Mouse (Mus musculus) megakaryocyte, adult 5-6 weeks (primary cell): ENCODE results near the gene Lsm12. TPM values are rescaled to one million over a fixed set of nuclear protein-coding genes. Genes with fewer than 3 reads are reported as not detected.

Experiments used
- ATAC-seq: 2 replicates; pipeline ENCODE4 v1.8.0; 2016; ENCODE audit warnings: mild to moderate bottlenecking, inconsistent platforms; ENCODE audit not compliant: poor library complexity, severe bottlenecking
- total RNA-seq, 2 experiments: library from RNA; stranded (forward) in 1 of 2; stranded (reverse) in 1 of 2; fragments of 153-499, 151-499 nt in 1 of 2; fragments of 221-1000, 200-1000 nt in 1 of 2; gene quantifications; 2 replicates each; pipeline versions ENCODE4 v1.2.3 to v1.2.4; 2015 to 2017

Gene Lsm12
- total RNA-seq, 2 experiments from 2014 or later: 43.0 to 83.9 TPM

DNA sequence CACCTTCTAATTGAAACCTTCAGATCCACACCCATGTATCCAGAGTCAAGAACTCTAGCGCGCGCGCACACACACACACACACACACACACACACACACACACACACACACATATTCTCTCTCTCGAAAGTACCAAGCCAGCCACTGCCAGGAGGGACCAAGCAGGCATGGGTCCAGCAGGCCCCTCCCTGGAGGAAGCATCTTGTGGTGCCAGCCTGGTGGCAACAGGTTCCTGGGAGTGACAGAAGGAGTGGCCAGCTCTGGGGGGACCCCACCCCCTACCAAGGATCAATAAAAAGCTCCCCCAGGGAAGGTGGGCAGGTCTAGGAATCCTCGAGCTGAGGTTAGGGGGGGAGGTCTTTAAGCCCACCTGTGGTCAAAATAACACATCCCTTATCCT, 32.3 kb upstream of the Lsm12 start:
- ATAC-seq: no peak

DNA sequence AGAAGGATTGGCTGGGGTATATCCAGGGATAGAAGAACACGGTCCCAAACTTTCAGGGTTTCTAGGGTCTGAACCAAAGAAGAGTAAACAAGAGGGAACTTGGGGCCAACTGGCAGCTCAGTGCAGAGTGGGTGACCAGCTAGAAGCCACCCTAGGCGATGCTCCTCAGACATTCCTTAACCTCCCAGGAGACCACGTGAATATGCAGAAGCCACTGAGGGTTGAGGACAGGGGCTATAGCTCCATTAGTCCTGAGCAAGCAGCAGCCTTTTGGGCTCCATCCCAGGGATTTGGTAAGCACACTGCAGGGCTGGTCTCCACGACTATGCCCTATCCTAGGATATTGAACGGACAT, 31.8 kb upstream of the Lsm12 start:
- no peak for ATAC-seq

DNA sequence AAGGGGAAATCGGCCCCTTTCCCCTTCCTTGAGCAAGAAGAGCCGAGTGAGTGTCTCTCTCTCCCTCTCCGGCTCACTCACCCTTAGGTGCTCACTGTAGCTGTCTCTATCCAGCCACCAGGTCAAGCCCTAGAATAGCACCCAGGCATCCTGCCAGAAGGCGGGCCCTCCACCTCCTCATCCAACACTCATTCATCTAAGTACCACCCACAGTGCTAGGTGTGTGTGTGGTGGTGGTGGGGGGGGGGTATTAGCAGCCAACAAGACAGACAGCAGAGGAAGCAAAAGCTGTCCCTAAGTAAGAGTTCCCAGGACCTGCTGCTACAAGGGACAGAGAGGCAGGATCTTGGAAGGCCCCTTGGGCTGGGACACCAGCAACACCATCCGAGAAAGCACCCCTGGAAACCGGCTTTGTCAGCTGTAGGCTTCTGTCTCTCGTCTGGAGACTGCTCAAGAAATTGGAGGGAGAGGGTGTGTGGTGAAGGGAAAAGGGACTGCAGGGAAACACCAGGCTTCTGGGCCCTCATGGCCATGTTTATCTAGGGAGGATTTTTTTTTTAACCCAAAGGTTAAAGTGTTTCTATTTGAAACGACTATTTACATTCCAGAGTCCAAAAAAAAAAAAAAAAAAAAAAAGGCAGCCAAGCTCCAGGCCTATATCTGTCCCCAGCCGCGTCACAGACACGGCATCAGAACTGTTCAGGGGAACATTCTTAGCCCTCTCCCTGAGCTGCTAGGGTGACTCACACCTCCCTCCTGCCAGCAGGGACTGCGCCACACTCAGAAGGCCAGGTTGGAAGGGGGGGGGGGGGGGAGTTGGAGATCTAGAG, 31.2 kb upstream of the Lsm12 start:
- no peak for ATAC-seq

DNA sequence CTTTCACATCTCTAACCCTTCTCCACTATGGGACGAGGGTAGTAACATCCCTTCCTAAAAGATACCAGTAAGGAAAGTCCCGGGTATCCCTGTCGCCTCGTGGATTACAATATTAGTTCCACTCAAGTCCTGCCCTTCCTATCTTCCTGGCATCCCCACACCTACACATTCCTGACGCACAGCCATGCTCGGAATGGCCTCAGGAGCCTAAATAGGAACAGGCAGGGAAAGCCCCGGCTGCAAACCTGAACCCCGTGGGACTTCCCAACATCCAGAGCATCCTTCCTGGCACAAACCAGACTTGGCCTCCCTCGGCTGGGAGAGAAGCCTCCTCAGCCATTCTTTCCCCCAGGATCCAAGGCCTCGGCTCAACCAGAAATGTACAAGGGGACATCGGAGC, 30.4 kb upstream of the Lsm12 start:
- no peak for ATAC-seq

DNA sequence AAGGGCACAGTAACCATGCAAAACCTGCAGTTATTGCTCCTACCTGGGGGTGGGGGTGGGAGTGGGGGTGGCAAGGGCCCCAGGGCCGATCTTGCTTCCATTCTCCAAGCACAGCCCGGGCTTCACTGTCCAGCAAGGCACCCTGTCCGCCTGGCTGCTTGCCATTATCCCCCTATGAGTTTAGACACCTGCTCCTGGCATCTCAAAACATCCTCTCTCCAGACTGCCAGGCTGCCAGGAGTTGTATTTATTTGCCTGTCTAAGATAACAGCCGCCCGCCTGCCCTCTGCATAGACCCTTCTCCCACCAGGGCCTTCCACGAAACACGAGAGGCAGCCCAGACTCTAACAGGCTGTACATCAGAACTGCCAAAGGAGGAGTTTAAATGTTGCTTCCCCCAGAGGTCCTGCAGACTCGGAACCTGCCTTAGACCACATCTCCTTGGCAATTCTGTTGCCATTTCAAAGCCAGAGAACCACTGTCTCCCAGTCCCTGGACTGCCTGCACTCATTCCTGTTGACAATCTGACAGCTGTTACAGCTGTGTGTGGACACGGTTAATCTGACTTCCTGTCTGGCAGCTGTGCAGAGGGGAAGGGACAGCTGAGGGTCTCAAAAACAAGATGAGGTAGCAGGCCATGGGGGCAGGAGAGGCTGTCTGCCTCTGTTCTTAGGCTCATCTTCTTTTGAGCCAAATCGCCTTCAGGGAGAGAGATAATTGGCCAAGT, 29.5 kb upstream of the Lsm12 start:
- no peak for ATAC-seq

DNA sequence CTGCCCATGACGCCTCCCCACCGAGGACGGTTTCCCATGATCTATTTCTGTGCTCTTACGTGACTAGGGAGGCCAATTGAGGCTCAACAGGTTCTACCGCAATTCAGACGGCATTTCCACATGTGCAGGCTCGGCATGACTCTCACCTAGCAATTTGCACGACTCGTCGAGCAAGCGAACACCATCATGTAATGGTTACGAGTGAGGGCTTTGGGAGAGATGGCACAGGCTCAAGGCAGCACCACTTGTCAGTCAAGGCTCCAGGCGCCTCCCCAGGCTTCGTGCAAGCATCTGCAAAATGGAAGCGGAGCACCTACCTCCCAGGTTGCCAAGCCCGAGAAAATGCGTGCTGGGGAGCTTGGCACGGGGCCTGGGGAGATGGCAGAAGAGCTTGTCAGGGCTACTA, 26.8 kb upstream of the Lsm12 start:
- ATAC-seq: no peak

DNA sequence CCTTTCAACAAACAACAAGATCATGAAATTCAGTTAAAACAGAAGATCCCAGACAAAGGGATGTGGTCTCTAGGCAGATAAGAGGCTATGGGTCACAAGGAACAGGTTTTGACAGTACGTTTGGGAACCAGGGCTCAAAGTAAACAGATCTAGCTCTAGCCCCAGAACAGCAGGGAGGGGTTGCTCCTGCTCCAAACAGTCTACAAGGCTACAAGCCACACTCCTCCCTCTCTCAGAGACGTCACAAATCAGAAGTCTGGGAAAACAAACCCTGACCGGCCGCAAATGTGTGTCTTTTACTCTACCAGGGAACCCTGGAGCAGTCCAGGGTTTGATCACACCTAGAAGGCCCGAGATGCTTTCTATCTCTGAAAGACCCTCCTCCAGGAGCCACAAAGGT, 25.9 kb upstream of the Lsm12 start:
- no peak for ATAC-seq

DNA sequence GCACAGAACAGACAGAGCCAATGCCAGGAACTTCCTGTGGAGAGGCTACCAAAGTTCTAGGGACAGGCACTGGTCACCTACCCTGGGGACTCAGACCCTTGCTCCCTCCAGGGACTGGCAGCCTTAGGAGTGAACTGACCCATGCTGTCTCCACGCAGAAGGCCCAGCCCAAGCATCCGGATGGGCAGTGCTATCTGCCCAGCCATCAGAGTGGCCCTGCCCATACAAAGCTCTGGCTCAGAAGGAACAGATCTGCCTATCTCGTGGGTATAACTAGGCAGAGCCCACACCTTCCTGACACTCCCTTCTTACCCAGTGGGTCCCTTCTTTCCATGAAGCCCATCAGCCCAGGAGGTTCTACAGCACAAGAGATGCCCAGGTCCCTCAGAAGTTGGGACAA, 25.1 kb upstream of the Lsm12 start:
- ATAC-seq: peak; percentile 16

DNA sequence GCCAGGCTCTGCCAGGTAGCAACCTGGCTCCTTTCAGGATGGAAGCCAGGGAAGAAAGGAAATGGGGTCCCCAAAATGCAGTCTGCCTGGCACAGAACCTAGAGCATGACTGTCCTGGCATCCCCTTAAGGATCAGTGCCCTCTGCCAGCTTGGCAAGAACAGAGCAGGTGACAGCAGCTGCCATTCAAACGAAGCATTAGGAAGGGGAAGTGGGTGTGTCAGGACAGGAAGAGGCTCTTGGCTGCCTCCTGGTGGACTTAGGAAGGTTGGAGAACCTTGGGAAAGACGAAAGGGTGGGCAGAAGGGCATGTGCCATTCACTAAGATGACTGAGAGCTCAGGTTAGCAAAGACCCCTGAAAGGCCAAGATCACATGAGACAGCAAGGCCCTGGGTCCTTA, 24.6 kb upstream of the Lsm12 start:
- peak; percentile 86 for ATAC-seq

DNA sequence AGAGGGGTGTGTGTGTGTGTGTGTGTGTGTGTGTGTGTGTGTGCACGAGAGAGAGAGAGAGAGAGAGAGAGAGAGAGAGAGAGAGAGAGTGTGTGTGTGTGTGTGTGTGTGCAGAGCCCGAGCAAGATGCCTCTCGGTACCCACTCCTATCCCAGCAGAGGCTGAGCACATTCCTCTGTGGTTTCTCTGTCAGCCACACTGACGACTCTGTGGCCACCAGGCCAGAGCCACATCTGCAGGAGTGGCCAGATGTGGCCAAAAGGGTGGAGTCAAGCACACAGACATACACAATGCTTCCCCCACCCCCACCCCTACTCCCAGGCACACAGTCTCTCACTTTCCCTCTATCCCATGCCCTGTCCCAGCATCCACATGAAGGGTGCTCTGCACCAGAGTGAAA, 23.8 kb upstream of the Lsm12 start:
- no peak for ATAC-seq

DNA sequence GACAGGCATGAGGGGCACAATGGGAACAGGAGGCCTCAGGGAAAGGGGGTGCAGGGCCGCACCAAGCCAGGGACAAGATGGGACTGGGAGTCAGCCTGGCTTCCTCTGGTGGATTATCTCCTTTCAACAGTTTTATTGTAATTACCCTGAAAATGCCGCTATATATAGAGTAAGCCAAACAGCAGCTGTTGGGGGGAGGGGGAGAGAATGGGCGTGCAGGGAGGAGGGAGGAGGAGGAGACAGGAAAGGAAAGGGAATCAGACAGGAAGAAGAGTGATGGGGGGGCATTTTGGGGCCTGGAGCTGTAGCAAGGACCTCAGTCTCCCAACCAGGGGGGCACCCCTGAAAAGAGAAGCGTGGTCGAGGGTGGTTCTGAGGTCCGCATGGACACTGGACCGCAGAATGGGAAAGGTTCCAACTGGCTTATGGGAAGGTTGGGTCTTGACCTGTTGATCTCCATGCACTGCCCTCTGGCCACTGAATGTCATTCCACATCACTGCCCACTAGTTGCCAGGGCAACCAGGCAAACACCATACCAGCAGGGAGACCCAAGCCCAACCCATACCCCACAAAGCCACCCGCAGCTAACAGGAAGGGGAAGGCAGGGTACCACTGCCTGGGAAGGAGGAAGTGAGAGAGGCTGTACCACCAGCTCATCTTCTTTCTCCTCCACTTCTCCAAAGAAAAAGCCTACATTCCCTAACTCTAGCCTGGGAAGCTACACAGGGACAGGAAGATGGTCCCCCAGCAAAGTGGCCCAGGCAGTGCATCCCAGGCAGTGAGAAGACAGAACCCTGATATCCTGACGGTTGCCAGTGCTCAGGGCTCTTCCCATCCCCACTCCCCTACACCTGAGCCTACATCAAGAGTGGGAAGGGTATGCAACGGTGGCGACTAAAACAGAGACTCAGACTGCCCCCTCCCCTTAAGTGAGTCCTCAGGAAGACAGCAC, 23.0 kb upstream of the Lsm12 start:
- peak; percentile 66 for ATAC-seq

DNA sequence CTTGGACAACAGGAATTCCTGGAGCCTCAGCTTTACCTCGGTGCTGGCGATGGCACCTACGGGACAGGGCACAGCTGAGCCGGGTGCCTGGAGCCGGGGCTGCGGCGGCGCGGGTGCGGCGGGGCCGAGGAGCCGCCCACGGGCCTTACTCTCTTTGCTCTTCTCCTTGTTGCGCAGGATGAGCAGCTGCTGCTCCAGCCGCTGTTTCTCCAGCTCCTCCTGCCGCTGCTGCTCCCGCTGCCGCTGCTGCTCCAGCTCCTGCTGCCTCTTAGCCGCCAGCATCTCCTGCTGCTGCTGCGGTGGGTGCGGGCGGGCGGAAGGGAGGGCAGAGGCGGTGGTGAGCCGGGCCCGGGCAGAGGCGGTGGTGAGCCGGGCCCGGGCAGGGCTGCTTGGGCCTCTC, 21.4 kb upstream of the Lsm12 start:
- ATAC-seq: no peak

DNA sequence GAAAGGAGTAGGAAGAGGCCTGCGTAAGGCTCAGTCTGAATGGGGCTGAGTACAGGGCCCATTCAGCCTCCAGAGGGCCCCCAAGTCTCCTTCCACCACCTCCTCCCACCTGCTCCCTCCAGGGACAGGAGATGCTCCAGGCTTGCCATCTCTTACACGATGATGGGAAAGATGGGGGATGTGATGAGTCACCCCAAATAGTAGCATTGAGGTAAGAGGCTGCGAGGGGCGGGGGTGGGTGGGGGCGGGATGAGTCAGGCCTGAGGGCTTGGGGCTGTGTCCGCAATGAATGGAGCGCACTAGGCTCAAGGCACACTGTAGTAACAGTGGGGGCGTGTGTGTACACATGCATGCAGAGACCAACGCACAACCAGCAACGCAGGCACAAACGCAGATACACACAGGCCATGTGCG, 16.3 kb upstream of the Lsm12 start:
- ATAC-seq: no peak

DNA sequence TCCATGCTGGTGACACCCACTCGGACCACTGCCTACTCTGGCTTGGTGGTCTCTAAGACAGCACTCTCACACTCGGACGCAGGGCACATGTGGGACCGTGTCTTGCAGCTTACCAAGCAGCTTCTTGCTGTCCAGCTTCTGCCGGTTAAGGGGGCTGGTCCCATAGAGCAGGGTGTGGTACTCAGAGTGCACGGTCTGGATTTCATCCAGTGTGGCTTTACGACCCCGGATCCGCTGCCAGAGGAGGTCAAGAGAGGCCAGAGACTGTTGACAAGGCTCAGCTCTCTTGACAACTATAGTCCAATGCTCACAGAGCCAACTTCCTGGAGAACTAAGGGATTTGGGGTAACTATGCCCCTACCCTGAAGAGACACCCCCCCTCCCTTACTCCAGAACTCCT, 14.8 kb upstream of the Lsm12 start:
- no peak for ATAC-seq

DNA sequence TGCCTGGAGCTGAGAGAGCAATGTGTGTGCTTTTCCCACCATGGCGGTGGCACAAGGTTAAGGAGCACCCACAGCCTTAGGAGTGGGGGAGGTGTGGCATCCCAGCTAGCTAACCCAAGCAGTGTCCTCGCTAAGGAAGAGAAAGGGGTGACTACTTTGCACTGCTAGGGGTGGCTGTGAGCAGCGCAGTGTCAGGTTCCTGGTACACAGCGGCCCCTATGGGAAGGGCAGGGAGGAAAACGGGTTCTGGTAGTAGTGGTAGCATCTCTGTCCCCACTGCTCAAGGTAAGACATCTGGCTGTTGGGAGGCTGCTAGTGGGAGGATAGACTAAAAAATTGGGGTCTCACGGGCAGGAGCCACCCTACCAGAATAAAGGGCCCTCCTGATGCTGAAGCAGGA, 13.1 kb upstream of the Lsm12 start:
- no peak for ATAC-seq

DNA sequence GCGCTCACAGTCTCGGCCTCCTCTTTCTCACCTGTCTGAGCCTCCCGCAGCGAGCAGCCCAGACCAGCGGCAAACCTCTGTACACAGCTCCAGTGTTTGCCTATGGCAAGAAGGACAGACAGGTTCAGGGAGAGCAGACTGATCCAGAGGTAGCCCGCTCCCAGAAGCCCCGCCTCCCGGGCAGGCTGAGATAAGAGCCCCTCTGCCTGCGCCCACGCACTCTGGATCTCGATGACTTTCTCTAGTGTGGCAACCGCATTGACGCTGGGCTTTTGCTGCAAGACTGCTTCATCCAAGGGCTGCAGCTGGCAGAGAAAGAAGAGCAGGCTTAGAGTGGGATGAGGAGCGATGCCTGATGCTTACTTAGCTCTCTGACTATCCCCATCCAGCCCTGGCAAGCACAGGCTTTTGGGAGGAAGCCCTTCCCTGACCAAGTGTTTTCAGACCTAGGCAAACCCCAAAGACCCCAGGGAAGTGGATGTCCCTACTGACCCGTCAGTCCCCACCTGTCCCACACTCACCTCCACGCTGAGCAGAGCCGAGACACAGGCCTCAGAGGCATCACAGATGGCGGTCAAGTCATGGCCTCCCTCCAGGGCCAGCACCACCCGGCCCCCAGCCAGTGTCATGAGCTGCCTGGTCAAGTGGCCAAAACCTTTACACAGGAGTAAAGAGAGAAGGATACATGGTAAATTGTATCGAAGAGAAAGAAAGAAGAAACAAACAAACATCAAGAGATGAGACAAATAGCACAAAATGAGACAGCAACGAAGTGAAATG, 11.1 kb upstream of the Lsm12 start:
- ATAC-seq: no peak

DNA sequence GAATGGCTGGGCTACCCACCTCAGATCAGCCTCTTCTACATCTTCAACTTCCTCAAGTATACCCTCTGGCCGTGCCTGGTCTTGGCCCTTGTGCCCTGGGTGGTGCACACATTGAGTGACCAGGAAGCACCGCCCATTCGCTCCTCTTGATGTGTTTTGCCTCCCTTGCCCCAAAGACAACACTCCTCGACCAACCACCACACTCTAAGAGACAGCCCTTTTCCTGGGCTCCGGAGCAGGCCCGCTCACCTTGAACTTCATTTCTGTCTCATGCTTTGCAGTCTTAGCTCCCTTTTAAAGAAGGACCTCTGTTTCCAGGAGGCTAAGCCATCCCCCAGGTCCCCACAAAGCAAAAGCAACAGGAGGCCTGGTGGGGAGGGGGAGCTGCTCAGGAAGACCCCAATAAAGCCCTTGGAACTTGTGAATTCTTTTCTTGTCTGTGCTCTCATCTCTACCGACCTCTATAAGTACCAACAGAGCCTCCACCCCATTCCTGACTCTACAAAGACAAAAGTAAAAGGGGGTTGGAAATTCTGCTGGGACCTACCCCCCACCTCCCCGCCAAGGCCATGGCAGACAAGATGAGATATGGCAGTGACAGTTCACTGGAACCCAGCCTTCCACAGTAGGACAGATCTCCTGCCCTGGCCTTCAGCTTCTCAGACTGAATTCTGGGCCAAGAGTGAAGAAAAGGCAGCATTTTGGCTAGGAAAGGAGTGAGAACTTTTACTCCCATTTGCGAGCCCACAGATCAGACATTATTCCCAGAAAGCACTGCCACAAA, 8.8 kb upstream of the Lsm12 start:
- ATAC-seq: no peak

DNA sequence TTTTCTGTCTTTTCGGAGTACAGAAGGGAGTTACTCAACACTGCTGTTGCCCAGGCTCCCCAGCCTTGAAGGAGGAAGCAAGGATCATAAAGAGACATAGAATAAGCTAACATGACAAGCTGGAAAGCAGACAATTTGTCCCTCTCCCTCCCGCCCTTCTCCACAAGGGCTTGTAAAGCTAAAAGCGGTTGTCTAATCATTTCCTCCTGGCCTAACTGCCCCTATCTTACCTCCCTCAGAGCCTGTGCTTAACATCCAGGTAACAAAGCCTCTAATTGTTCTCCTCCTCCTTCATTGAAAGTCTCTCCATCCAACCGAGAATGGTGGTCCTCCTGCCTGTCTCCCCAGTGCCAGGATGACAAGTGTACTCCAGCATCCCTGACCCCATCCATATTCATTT, 5.8 kb upstream of the Lsm12 start:
- ATAC-seq: no peak

DNA sequence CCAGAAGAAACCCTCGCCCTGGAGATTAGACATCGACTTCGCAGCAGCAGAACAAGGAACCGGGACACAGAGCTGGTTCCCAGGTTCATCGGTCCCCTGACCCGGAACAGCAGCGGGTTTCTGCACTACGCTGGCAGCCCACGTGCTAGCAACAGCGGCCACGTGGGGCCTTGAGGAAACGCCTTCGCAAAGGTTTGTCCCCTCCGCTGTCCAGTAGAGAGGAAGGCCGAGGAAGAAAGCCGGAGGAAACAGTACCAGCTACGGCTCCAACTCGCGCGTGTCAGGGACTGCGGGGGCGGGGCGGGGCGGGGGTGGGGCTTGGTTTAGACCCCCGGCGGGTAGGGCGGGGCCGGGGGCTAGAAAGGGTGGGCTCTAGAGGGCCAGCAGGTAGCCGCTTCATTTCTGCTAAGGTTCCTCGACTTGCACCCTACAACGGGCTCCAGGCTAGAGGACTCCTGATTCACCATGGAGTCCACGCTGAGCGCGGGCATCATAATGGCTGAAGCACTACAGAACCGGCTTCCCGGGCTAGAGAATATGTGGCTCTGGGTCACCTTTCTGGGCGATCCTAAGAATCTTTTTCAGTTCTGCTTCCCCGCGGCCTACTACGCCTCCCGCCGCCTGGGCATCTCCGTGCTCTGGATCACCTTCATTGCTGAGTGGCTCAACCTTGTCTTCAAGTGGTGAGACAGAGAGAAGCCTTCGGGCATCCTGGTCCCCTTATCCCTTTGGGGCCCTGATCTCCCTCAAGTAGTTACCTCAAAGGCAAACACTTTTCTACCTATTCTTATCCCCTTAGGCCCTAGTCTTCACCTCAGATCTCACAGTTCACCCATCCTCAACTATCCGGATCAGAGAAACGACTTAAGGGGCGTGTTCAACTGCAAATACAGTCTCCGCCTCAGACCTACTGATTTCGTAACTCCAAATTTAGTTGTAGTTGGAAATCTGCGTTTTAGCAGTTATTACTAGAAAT, 4.7 kb upstream of the Lsm12 start, which contains the start of gene G6pc3:
TSS of gene G6pc3 (plus strand) at position 160 of the 976 bp plus-strand sequence.
- peak; percentile 81 for ATAC-seq
